11 mouse cellular contexts compared by ENCODE assay signal in the genomic region with DNA sequence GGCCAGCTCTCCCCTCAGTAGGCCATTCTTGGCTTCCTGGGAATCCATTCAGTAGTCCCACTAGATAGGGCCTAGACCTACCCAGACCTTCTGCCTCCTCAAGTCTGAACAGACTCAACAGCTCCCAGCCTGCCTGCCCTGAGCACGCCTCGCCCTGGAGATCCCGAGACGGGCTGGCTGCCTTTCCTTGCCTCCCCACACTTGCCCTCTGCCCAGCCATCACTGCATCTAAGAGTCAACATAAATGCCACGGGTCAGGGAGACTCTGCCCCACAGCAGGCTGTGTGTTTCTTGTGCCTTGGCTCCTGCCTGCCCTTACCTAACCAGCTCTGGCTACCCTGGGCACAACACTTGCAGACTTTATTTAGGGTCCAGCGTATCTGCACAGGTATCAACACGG.
DNase-seq lines count a peak whose midpoint lies in the region; ATAC-seq and TF ChIP-seq lines count a peak whose summit lies in the region.
"Had no signal": no experiment of that assay in that cellular context is flagged by ENCODE, and none has a peak within 500 bp of the region (broad histone marks: within the 10 kb centered on the region; RNA-seq: fewer than 3 reads in every experiment).

No protein-coding gene starts in this region.

- TF ChIP-seq POLR2A in liver, adult 2 months (IDR thresholded peaks at IDR 0.05; ENCODE audit: extremely low read depth, insufficient read depth, low read length), result no peak

- peak overlapping the region; percentile 27; the same call in 1 of the 2 replicates for H3K27ac ChIP-seq in liver, adult 2 months (replicated peaks; ENCODE audit: insufficient read depth, low read depth, low read length)
- H3K27ac ChIP-seq in liver, embryonic 11.5 days (ENCODE audit: low read depth, low read length), result no peak overlapping the region; the same call in 1 of the 2 replicates
- peak overlapping the region; percentile 87; the same call in 1 of the 2 replicates for H3K27ac ChIP-seq in embryonic facial prominence, embryonic 14.5 days (replicated peaks; ENCODE audit: low read depth, low read length)
- peak overlapping the region; percentile 88 for H3K27ac ChIP-seq in intestine, embryonic 15.5 days
- peak overlapping the region; percentile 83 for H3K27ac ChIP-seq in limb, embryonic 15.5 days

- no peak overlapping the region for H3K9ac ChIP-seq in liver, adult 2 months (ENCODE audit: low read depth, low read length)
- no peak overlapping the region for H3K9ac ChIP-seq in liver, embryonic 11.5 days (ENCODE audit: low read depth, low read length)
- H3K9ac ChIP-seq in embryonic facial prominence, embryonic 14.5 days (ENCODE audit: low read depth, low read length), result no peak overlapping the region
- no peak overlapping the region for H3K9ac ChIP-seq in intestine, embryonic 15.5 days
- H3K9ac ChIP-seq in limb, embryonic 15.5 days, result no peak overlapping the region

- H3K4me3 ChIP-seq in liver, adult 2 months (ENCODE audit: insufficient read depth, low read depth, low read length), result no peak overlapping the region
- H3K4me3 ChIP-seq in liver, embryonic 11.5 days (ENCODE audit: low read depth, low read length), result no peak overlapping the region
- no peak overlapping the region for H3K4me3 ChIP-seq in embryonic facial prominence, embryonic 14.5 days (ENCODE audit: low read depth, low read length)
- no peak overlapping the region for H3K4me3 ChIP-seq in intestine, embryonic 15.5 days (replicated peaks)
- H3K4me3 ChIP-seq in limb, embryonic 15.5 days, result no peak overlapping the region

- H3K27me3 ChIP-seq in liver, adult 2 months (ENCODE audit: control insufficient read depth, insufficient read depth, low read length), result no peaks in the 10 kb centered on the region
- no peaks in the 10 kb centered on the region for H3K27me3 ChIP-seq in liver, embryonic 11.5 days (replicated peaks; ENCODE audit: control insufficient read depth, insufficient read depth, low read length)
- H3K27me3 ChIP-seq in embryonic facial prominence, embryonic 14.5 days (replicated peaks; ENCODE audit: control insufficient read depth, insufficient read depth, low read length), result no peaks in the 10 kb centered on the region
- H3K27me3 ChIP-seq in intestine, embryonic 15.5 days (replicated peaks), result no peaks in the 10 kb centered on the region
- no peaks in the 10 kb centered on the region for H3K27me3 ChIP-seq in limb, embryonic 15.5 days

- ATAC-seq in liver, embryonic 11.5 days (replicated peaks; ENCODE audit: low FRiP score), result no peak
- ATAC-seq in embryonic facial prominence, embryonic 14.5 days (ENCODE audit: low read depth), result no peak
- no peak for ATAC-seq in intestine, embryonic 15.5 days
- no peak for ATAC-seq in limb, embryonic 15.5 days (ENCODE audit: insufficient number of reproducible peaks, low FRiP score, low TSS enrichment, low read depth)
- ATAC-seq in erythroid progenitor cell, adult 5-6 weeks (replicated peaks; ENCODE audit: low FRiP score, poor library complexity, severe bottlenecking), result no peak

- H3K36me3 ChIP-seq in liver, adult 2 months (ENCODE audit: control insufficient read depth, insufficient read depth, low read length), result no peaks in the 10 kb centered on the region
- H3K36me3 ChIP-seq in liver, embryonic 11.5 days (ENCODE audit: control insufficient read depth, insufficient read depth, low read length), result no peaks in the 10 kb centered on the region
- H3K36me3 ChIP-seq in embryonic facial prominence, embryonic 14.5 days (ENCODE audit: control insufficient read depth, insufficient read depth, low read length), result no peaks in the 10 kb centered on the region
- no peaks in the 10 kb centered on the region for H3K36me3 ChIP-seq in intestine, embryonic 15.5 days
- no peaks in the 10 kb centered on the region for H3K36me3 ChIP-seq in limb, embryonic 15.5 days
- H3K36me3 ChIP-seq: G1E had no signal

- DNase-seq in liver, adult 2 months (ENCODE audit: extremely low read depth, low read depth, low spot score), result no peak
- no peak for DNase-seq in liver, embryonic 11.5 days (ENCODE audit: low spot score)
- no peak for DNase-seq in embryonic facial prominence, embryonic 14.5 days (ENCODE audit: low spot score)
- DNase-seq in embryo, embryonic 9.5 days (ENCODE audit: extremely low spot score), result no peak
- DNase-seq: adrenal gland, adult 8-10 months; cerebellum, postnatal 14 days; thymus, adult 2 months had no signal

- no peaks in the 10 kb centered on the region for H3K4me1 ChIP-seq in liver, adult 2 months (ENCODE audit: control insufficient read depth, insufficient read depth, low read length)
- H3K4me1 ChIP-seq in liver, embryonic 11.5 days (replicated peaks; ENCODE audit: control insufficient read depth, insufficient read depth, low read length), result peaks cover 7% of the 10 kb centered on the region
- H3K4me1 ChIP-seq in embryonic facial prominence, embryonic 14.5 days (ENCODE audit: control insufficient read depth, insufficient read depth, low read length), result peaks cover 15% of the 10 kb centered on the region
- H3K4me1 ChIP-seq in intestine, embryonic 15.5 days (replicated peaks), result peaks cover 22% of the 10 kb centered on the region
- H3K4me1 ChIP-seq in limb, embryonic 15.5 days, result peaks cover 22% of the 10 kb centered on the region

- no peak overlapping the region for H3K4me2 ChIP-seq in liver, embryonic 11.5 days
- H3K4me2 ChIP-seq in embryonic facial prominence, embryonic 14.5 days (ENCODE audit: low read depth, low read length), result no peak overlapping the region
- H3K4me2 ChIP-seq in intestine, embryonic 15.5 days (replicated peaks), result no peak overlapping the region
- H3K4me2 ChIP-seq in limb, embryonic 15.5 days, result no peak overlapping the region

- no peak for TF ChIP-seq CTCF in liver, adult 2 months (IDR thresholded peaks at IDR 0.05; ENCODE audit: low read depth, low read length)

- WGBS in liver, adult 2 months, result 92% methylated on average over 7 of the region's 7 CpGs
- 84% methylated on average over 7 of the region's 7 CpGs for WGBS in liver, embryonic 11.5 days
- 81% methylated on average over 7 of the region's 7 CpGs for WGBS in embryonic facial prominence, embryonic 14.5 days
- 82% methylated on average over 7 of the region's 7 CpGs for WGBS in intestine, embryonic 15.5 days
- WGBS in limb, embryonic 15.5 days, result 80% methylated on average over 7 of the region's 7 CpGs

- no peaks in the 10 kb centered on the region for H3K79me2 ChIP-seq in liver, adult 2 months (ENCODE audit: control insufficient read depth, insufficient read depth, low read length)

- H3K9me3 ChIP-seq in liver, embryonic 11.5 days (ENCODE audit: control insufficient read depth, low read length), result no peaks in the 10 kb centered on the region
- H3K9me3 ChIP-seq in embryonic facial prominence, embryonic 14.5 days (ENCODE audit: control insufficient read depth, low read length), result no peaks in the 10 kb centered on the region
- H3K9me3 ChIP-seq in intestine, embryonic 15.5 days, result no peaks in the 10 kb centered on the region
- no peaks in the 10 kb centered on the region for H3K9me3 ChIP-seq in limb, embryonic 15.5 days
- H3K9me3 ChIP-seq: G1E had no signal
